Mouse (Mus musculus): ENCODE measurements around the gene Sptssb.

DNA sequence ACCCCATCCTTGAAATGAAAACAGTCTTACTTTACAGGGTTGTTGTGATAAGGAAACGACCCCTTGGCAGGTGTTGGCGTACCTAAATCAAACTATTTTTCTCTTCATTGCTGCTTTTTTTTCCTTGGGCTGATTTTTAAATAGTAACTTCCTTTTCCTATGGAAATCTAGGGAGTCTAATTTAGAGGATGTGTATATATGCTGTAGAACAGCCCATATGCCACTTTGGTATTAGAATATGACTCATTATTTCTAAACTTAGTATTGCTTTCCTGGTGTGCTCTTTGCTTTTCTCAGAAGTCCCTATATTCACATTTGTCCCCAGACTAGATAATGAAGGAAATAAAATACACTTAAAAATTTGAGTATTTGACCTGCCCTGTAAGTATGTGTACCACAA, 17.8 kb upstream of the Sptssb start:
- TF ChIP-seq CTCF (IDR thresholded peaks at IDR 0.05; ENCODE audit: extremely low read depth, insufficient read length, insufficient replicate concordance, low read depth, low read length) (no peak), POLR2A (IDR thresholded peaks at IDR 0.05; ENCODE audit: low read depth, low read length) (no peak)
